Mouse (Mus musculus) thymus, postnatal 25 days (tissue): ENCODE results near the gene Klhdc10.

Experiments
- DNase-seq: peaks from one replicate; pipeline ENCODE4 v3.0.0; 2022

Klhdc10 gene

GRCm38 (mm10) chr6:30403465-30403864 lies 1.8 kb downstream of the Klhdc10 start:
- DNase-seq = peak; percentile 67

- no peak for DNase-seq
Observed at GRCm38 (mm10) chr6:30404671-30405070, 3.0 kb downstream of the Klhdc10 start.

DNA sequence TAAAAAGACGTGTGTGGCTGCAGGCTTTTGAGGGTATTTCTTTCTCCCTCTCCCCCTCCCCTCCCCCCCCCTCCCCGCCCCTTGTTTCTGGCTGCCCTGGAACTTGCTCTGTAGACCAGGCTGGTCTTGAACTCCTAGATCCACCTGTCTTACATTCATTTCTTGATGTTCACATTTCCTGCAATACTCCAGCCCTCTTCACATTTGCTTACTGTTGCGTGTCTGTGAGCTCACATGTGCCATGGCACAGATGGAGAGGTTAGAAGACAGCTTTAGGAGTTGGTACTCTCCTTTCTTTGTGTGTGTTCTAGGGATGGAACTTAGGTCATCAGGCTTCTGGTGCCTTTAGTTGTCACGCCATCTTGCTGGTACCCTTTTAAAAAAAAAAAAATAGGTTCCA lies 6.6 kb downstream of the Klhdc10 start:
- no peak for DNase-seq

DNA sequence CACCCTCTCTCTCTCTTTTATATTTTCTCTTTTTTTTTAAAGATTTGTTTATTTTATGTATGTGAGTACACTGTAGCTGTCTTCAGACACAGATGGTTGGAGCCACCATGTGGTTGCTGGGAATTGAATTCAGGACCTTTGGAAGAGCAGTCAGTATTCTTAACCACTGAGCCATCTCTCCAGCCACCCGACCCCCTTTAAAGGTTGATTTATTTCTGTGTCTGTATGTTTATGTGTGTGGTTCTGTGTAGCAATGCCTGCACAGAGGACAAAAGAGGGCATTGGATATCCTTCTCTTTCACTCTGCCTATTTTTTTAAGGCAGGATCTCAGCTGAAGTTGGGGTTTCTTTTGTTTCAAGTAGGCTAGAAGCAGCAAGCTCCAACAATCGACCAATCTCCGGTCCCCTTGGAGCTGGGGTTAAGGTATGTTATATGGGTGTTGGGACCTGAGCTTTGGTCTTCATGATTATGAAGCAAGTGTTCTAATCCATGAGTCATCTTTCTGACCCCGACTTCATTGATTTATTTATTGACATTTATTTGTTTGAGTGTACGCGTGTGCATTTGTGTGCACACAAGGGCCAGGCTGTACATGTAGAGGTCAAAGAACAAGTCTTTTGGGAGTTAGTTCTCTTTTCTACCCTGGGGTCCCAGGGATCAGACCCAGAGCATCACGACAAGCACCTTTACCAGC lies 7.9 kb downstream of the Klhdc10 start:
- DNase-seq = no peak

DNA sequence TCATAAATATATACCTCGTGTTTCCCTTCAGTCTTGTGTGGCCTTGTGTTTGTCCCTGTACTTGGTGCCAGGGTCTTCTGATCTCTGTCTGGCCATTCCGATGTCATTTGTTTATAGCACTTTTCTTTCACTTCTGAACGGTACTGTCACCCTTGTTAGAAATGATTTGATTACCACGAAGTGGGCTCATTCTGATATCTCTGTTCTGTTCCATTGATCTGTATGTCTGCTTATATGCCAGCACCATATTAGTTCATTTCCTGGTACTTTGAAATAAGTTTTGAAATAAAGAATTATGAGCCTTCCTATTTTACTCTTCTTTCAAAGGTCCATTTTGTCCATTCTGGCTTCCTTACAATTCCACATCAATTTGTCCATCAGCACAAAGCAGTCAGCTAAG lies 9.6 kb downstream of the Klhdc10 start:
- DNase-seq = no peak

GRCm38 (mm10) chr6:30416126-30416525 lies 14.5 kb downstream of the Klhdc10 start:
- no peak for DNase-seq

GRCm38 (mm10) chr6:30416801-30417200 lies 15.1 kb downstream of the Klhdc10 start:
- DNase-seq = no peak

- no peak for DNase-seq
Observed at GRCm38 (mm10) chr6:30432461-30433192, 31.0 kb downstream of the Klhdc10 start.

- DNase-seq = no peak
Observed at GRCm38 (mm10) chr6:30436476-30436875, 34.8 kb downstream of the Klhdc10 start.

GRCm38 (mm10) chr6:30437054-30437453 lies 35.4 kb downstream of the Klhdc10 start:
- no peak for DNase-seq

DNA sequence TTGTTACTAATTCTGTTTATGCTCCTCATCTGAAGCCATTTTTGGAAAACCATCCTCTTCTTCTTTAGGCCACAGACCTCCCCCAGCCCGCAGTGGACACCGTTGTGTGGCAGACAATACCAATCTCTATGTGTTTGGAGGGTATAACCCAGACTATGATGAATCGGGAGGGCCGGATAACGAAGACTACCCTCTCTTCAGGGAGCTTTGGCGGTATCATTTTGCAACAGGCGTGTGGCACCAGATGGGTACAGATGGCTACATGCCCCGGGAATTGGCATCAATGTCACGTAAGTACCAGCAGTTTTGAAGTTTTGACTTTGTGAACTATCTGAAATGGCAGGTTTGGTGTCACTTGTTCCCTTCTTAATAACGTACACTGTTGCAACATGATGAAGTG lies 37.9 kb downstream of the Klhdc10 start:
- no peak for DNase-seq

GRCm38 (mm10) chr6:30456991-30457390 lies 55.3 kb downstream of the Klhdc10 start:
- DNase-seq = no peak

GRCm38 (mm10) chr6:30458626-30459025 lies 57.0 kb downstream of the Klhdc10 start:
- no peak for DNase-seq

- DNase-seq = no peak
Observed at GRCm38 (mm10) chr6:30459056-30459747, 57.5 kb downstream of the Klhdc10 start.

- peak; percentile 81 for DNase-seq
Observed at GRCm38 (mm10) chr6:30459811-30460749, 58.4 kb downstream of the Klhdc10 start.

DNA sequence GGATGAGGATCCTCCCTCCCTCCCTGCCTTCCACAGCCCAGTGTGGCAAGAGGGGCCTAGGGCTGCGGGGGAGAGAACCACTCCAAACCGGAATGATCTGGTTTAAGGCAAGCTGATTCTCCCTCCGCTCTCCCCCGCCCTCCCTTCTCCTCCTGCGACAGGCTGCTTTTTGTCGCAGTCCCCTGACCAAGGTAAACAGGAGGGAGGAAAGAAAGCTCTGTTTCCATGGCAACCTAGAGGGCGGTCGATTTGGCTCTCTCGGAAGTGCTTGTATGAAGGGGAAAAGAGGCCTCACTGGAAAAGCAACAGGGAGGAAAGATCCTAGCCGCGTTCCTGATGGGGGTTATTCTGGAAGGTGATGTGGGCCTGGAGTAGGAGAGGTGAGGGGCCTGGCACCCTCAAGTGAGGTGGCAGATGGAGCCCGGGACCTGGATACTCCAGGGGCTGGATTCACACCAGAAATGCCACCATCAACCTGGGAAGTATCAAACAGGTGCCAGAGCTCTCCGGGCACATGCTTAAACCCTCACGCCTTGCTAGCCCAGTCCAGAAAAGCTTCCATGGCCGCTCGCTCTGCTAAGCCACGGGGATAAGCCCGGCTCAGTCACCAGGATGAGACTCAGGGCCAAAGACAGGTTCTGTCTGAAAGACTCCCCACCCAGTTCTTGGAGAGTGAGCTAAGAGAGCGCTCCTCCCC lies 59.2 kb downstream of the Klhdc10 start:
- DNase-seq = peak; percentile 28

DNA sequence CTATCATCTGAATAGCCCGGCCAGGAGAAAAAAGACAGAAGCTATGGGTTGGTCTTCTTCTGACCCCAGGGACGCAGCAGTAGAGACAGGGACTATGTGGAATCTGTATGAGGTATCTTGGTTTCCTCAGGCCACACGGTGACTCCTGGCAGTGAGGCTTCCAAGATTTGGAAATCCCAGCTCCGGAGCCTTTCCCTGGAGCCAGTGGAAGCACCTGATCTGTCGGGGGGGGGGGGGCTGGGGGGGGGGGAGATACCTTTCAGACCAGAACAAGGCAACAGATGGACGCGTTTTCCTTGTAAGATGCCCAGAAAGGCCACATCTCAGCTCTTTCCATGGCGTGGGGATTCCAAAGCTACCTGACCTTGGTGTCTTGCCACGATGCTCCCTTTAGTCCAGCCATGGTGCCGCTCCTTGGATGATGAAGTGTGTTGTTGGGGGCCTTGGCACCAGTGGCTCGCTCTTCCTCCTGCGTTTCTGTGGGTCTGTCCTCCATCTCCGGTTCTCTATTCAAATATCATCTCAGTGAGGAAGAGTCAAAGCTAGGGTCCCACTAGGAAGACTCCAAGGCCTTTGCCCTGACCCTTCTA lies 60.2 kb downstream of the Klhdc10 start:
- no peak for DNase-seq

GRCm38 (mm10) chr6:30462822-30463221 lies 61.2 kb downstream of the Klhdc10 start:
- no peak for DNase-seq

- no peak for DNase-seq
Observed at GRCm38 (mm10) chr6:30465586-30465985, 63.9 kb downstream of the Klhdc10 start.

GRCm38 (mm10) chr6:30468058-30468457 lies 66.4 kb downstream of the Klhdc10 start:
- DNase-seq = no peak

DNA sequence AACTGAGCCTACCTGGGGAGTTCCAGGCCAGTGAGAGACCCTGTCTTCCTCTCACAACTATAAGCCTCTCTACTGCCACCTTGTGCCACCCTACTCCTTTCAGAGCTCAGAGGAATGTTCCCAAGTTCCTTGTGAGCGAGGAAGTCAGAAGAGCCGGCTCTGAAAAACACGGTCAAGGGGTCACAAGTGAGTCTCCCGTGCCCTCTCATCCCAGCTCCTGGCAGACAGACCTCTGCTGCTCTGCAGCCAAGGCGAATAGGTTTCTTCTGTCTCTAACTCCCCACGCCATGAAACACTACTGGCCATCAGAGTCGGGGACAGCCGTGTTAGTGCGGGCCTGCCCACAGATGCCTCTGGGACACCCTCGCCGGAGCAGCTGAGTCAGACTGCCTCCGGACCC lies 67.0 kb downstream of the Klhdc10 start:
- DNase-seq = peak; percentile 40

GRCm38 (mm10) chr6:30469370-30469769 lies 67.7 kb downstream of the Klhdc10 start:
- DNase-seq = no peak
